Mouse (Mus musculus): ENCODE results near the gene Acin1. TPM values are rescaled to one million over a fixed set of nuclear protein-coding genes. Genes with fewer than 3 reads are reported as not detected.
A peak's percentile ranks its signal among the peaks of the same experiment; 100 is the strongest.

Gene Acin1
- total RNA-seq, 2 experiments from 2014 or later: 126 to 237 TPM

GRCm38 (mm10) chr14:54650621-54651454 lies 35.9 kb downstream of the Acin1 start:
- intact Hi-C loops (cut with DNase I): loop anchor here (1.0 to 5.0 kb wide), 2 partner anchors 36 to 50 kb away; partner anchors contain the start of genes 1700123O20Rik and Acin1
- DNase-seq (ENCODE audit: low spot score in 2 of 2): peak; percentile 65 to 74

- no peak for DNase-seq (ENCODE audit: low spot score in 2 of 2)
- intact Hi-C loops (cut with DNase I): no loop called here
These were observed 38.8 kb downstream of the Acin1 start for GRCm38 (mm10) chr14:54647900-54648299.

- intact Hi-C loops (cut with DNase I): no loop called here
- DNase-seq (ENCODE audit: low spot score in 2 of 2): no peak
These were observed 39.7 kb downstream of the Acin1 start for GRCm38 (mm10) chr14:54646898-54647636.

- intact Hi-C loops (cut with DNase I): no loop called here
- DNase-seq (ENCODE audit: low spot score in 2 of 2): no peak
These were observed 40.3 kb downstream of the Acin1 start for GRCm38 (mm10) chr14:54646455-54646854.

GRCm38 (mm10) chr14:54644294-54644693 lies 42.4 kb downstream of the Acin1 start:
- intact Hi-C loops (cut with DNase I): loop anchor here (5.0 kb wide), 3 partner anchors 37 to 417 kb away; partner anchors contain the start of gene 4931414P19Rik
- no peak for DNase-seq (ENCODE audit: low spot score in 2 of 2)

- no peak for DNase-seq (ENCODE audit: low spot score in 2 of 2)
- intact Hi-C loops (cut with DNase I): loop anchor here (5.0 kb wide), 3 partner anchors 36 to 416 kb away; partner anchors contain the start of gene 4931414P19Rik
These were observed 43.7 kb downstream of the Acin1 start for GRCm38 (mm10) chr14:54643011-54643410.

GRCm38 (mm10) chr14:54642224-54642944 lies 44.3 kb downstream of the Acin1 start:
- no peak for DNase-seq (ENCODE audit: low spot score in 2 of 2)
- intact Hi-C loops (cut with DNase I): loop anchor here (5.0 kb wide), 3 partner anchors 35 to 415 kb away; partner anchors contain the start of gene 4931414P19Rik

GRCm38 (mm10) chr14:54641305-54641969 lies 45.3 kb downstream of the Acin1 start, which contains the start of gene Cdh24:
TSS of gene Cdh24 (minus strand) at chr14:54641364.
- intact Hi-C loops (cut with DNase I): loop anchor here (2.0 to 5.0 kb wide), 5 partner anchors 34 to 583 kb away; partner anchors contain the start of gene 4931414P19Rik
- DNase-seq (ENCODE audit: low spot score in 2 of 2): peak; percentile 87 to 89

GRCm38 (mm10) chr14:54640946-54641304 lies 45.8 kb downstream of the Acin1 start, which contains the start of gene Gm17606:
TSS of gene Gm17606 (plus strand) at chr14:54640952.
- DNase-seq (ENCODE audit: low spot score in 2 of 2): no peak
- intact Hi-C loops (cut with DNase I): loop anchor here (2.0 to 5.0 kb wide), 5 partner anchors 34 to 582 kb away; partner anchors contain the start of gene 4931414P19Rik

- DNase-seq (ENCODE audit: low spot score in 2 of 2): no peak
- intact Hi-C loops (cut with DNase I): loop anchor here (2.0 to 5.0 kb wide), 5 partner anchors 33 to 581 kb away; partner anchors contain the start of gene 4931414P19Rik
These were observed 46.6 kb downstream of the Acin1 start for GRCm38 (mm10) chr14:54640121-54640520.

- DNase-seq (ENCODE audit: low spot score in 2 of 2): no peak
- intact Hi-C loops (cut with DNase I): no loop called here
These were observed 48.5 kb downstream of the Acin1 start for GRCm38 (mm10) chr14:54638210-54638609.

- intact Hi-C loops (cut with DNase I): no loop called here
- DNase-seq (ENCODE audit: low spot score in 2 of 2): no peak
These were observed 49.8 kb downstream of the Acin1 start for GRCm38 (mm10) chr14:54636954-54637353.

- intact Hi-C loops (cut with DNase I): no loop called here
- no peak for DNase-seq (ENCODE audit: low spot score in 2 of 2)
These were observed 52.5 kb downstream of the Acin1 start for GRCm38 (mm10) chr14:54634182-54634581.

- DNase-seq (ENCODE audit: low spot score in 2 of 2): no peak
- intact Hi-C loops (cut with DNase I): no loop called here
These were observed 54.5 kb downstream of the Acin1 start for GRCm38 (mm10) chr14:54632252-54632651.

GRCm38 (mm10) chr14:54631240-54631599 lies 55.5 kb downstream of the Acin1 start:
- intact Hi-C loops (cut with DNase I): no loop called here
- no peak for DNase-seq (ENCODE audit: low spot score in 2 of 2)

GRCm38 (mm10) chr14:54630583-54631239 lies 56.0 kb downstream of the Acin1 start:
- DNase-seq (ENCODE audit: low spot score in 2 of 2): no peak
- intact Hi-C loops (cut with DNase I): no loop called here

GRCm38 (mm10) chr14:54629797-54630196 lies 56.9 kb downstream of the Acin1 start:
- intact Hi-C loops (cut with DNase I): no loop called here
- no peak for DNase-seq (ENCODE audit: low spot score in 2 of 2)

GRCm38 (mm10) chr14:54628103-54628502 lies 58.6 kb downstream of the Acin1 start:
- no peak for DNase-seq (ENCODE audit: low spot score in 2 of 2)
- intact Hi-C loops (cut with DNase I): no loop called here
